Mouse (Mus musculus): ENCODE data around the gene Neurod1. TPM values are rescaled to one million over a fixed set of nuclear protein-coding genes. Genes with fewer than 3 reads are reported as not detected.

The Neurod1 gene
- polyA plus RNA-seq, 1 experiment from 2014 or later = not detected

DNA sequence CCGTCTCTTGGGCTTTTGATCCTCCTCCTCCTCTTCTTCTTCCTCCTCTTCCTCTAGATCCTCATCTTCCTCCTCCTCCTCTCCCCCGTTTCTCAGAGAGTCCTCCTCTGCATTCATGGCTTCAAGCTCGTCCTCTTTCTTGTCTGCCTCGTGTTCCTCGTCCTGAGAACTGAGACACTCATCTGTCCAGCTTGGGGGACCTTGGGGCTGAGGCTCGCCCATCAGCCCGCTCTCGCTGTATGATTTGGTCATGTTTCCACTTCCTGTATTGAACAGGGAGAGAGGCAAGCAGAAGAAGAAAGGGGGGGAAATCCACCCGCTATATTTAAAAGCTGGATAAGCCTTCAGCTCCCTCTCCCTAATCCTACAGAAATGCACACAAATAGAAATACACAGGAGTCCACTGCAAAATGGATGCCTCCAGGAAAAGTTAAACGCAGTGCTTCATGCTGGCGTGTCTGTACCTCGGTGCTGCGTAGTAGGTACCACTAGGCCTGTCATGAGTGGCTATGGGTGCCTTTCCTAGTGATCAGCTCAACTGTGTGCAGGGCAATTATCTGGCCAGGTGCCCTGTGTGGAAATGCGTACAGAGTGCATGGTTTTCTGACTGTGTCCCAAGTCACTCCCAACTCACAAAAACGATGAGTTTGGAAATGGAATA lies 1.6 kb downstream of the Neurod1 start:
- no peaks in the 10 kb centered on the region for H3K4me1 ChIP-seq (replicated peaks; ENCODE audit: insufficient read depth, low read length)
- H3K4me3 ChIP-seq (replicated peaks; ENCODE audit: low read depth, low read length) = no peak overlapping the region
- peaks cover 68% of the 10 kb centered on the region for H3K27me3 ChIP-seq (ENCODE audit: insufficient read depth, low read length)
- TF ChIP-seq CTCF (IDR thresholded peaks at IDR 0.05; ENCODE audit: low read depth) = no peak
- ATAC-seq (replicated peaks; ENCODE audit: low FRiP score, low read depth) (no peak), DNase-seq (ENCODE audit: low spot score) (no peak)
- H3K36me3 ChIP-seq (ENCODE audit: insufficient read depth, low read length) = no peaks in the 10 kb centered on the region
- no peaks in the 10 kb centered on the region for H3K9me3 ChIP-seq (replicated peaks; ENCODE audit: low read length)
- H3K4me2 ChIP-seq (ENCODE audit: low read length) = no peak overlapping the region
- no peak overlapping the region for H3K9ac ChIP-seq (ENCODE audit: low read depth, low read length)
- H3K27ac ChIP-seq = no peak overlapping the region
- 13% methylated on average over 15 of the region's 15 CpGs for WGBS

DNA sequence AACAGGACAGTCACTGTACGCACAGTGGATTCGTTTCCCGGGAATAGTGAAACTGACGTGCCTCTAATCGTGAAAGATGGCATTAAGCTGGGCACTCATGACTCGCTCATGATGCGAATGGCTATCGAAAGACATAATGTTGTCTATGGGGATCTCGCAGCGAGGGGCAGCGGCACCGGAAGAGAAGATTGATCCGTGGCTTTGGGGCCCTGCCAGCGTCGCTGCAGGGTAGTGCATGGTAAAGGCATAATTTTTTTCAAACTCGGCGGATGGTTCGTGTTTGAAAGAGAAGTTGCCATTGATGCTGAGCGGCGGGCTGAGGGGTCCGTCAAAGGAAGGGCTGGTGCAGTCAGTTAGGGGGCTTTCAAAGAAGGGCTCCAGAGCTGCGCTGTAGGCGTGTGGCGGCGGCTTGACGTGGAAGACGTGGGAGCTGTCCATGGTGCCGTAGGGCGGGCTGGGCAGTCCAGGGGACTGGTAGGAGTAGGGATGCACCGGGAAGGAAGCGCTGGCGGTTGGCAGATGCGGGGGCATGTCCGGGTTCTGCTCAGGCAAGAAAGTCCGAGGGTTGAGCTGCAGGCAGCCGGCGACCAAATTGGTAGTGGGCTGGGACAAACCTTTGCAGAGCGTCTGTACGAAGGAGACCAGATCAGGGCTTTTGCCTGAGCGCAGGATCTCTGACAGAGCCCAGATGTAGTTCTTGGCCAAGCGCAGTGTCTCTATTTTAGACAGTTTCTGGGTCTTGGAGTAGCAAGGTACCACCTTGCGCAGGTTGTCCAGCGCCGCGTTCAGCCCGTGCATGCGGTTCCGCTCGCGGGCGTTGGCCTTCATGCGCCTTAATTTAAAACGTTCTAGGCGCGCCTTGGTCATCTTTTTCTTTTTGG lies 2.4 kb downstream of the Neurod1 start:
- H3K4me2 ChIP-seq (ENCODE audit: low read length) = peak overlapping the region; percentile 56
- DNase-seq (ENCODE audit: low spot score) = peak; percentile 92
- H3K27me3 ChIP-seq (ENCODE audit: insufficient read depth, low read length) = peaks cover 60% of the 10 kb centered on the region
- 5% methylated on average over 55 of the region's 55 CpGs for WGBS
- H3K4me1 ChIP-seq (replicated peaks; ENCODE audit: insufficient read depth, low read length) = no peaks in the 10 kb centered on the region
- no peak overlapping the region for H3K27ac ChIP-seq
- no peak for TF ChIP-seq CTCF (IDR thresholded peaks at IDR 0.05; ENCODE audit: low read depth)
- no peak overlapping the region for H3K9ac ChIP-seq (ENCODE audit: low read depth, low read length)
- H3K4me3 ChIP-seq (replicated peaks; ENCODE audit: low read depth, low read length) = peak overlapping the region; percentile 26
- peak; percentile 92 for ATAC-seq (replicated peaks; ENCODE audit: low FRiP score, low read depth)
- no peaks in the 10 kb centered on the region for H3K9me3 ChIP-seq (replicated peaks; ENCODE audit: low read length)
- no peaks in the 10 kb centered on the region for H3K36me3 ChIP-seq (ENCODE audit: insufficient read depth, low read length)

DNA sequence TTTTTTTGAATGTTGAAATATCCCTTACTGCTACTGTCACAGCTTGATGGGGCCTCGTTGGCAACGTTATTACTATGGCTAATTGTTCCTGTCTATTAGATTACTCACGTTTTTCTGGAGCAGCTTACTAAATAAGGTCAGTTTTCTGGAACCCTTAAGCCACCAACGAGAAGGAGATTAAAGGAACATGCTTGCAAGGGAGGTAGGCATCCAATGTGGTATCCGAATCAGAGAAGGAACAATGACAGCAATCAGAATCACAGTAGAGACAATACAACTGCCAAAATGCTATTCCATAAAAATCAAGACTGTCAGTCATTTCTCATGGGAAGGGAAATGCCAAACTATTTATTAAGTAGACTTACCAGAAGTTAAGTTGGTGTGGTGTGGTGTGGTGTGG lies 5.1 kb downstream of the Neurod1 start:
- no peaks in the 10 kb centered on the region for H3K36me3 ChIP-seq (ENCODE audit: insufficient read depth, low read length)
- TF ChIP-seq CTCF (IDR thresholded peaks at IDR 0.05; ENCODE audit: low read depth) = no peak
- 46% methylated on average over 5 of the region's 5 CpGs for WGBS
- H3K9ac ChIP-seq (ENCODE audit: low read depth, low read length) = no peak overlapping the region
- H3K4me3 ChIP-seq (replicated peaks; ENCODE audit: low read depth, low read length) = no peak overlapping the region
- no peaks in the 10 kb centered on the region for H3K4me1 ChIP-seq (replicated peaks; ENCODE audit: insufficient read depth, low read length)
- no peaks in the 10 kb centered on the region for H3K9me3 ChIP-seq (replicated peaks; ENCODE audit: low read length)
- H3K27ac ChIP-seq = no peak overlapping the region
- no peak overlapping the region for H3K4me2 ChIP-seq (ENCODE audit: low read length)
- ATAC-seq (replicated peaks; ENCODE audit: low FRiP score, low read depth) = no peak
- DNase-seq (ENCODE audit: low spot score) = no peak
- peaks cover 33% of the 10 kb centered on the region for H3K27me3 ChIP-seq (ENCODE audit: insufficient read depth, low read length)

DNA sequence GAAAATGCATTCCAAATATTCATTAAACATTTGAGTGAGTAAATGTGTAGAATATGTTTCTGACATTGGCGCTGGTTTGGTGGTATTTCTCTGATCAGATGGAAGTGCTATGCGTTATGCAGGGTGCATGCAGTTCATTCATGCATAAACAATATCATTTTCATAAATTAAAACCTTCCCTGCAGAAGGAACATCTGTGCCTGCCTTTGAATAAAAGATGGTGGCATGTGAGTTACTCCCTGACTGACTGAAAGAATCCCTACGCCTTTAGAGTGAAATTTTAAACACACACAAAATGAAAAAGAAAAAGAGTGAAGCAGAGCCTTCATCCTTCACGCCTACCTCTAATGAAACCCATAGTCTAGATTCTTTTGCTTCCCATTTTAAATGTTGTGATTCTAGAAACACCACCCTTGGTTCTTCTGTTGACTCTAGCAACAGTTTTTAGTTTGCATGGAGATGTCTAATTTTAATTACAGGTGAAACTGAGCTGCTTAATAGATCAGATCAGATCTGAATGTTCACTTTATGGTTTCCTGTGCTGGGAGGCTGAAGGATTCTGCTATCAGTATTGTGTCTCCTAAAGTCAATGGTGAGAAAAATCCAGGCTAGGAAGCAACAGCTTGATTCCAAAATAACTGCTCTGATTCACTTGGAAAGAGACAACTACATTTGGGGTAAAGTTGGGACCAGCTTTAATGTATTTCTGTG lies 5.7 kb downstream of the Neurod1 start:
- 73% methylated on average over 4 of the region's 4 CpGs for WGBS
- TF ChIP-seq CTCF (IDR thresholded peaks at IDR 0.05; ENCODE audit: low read depth) = no peak

DNA sequence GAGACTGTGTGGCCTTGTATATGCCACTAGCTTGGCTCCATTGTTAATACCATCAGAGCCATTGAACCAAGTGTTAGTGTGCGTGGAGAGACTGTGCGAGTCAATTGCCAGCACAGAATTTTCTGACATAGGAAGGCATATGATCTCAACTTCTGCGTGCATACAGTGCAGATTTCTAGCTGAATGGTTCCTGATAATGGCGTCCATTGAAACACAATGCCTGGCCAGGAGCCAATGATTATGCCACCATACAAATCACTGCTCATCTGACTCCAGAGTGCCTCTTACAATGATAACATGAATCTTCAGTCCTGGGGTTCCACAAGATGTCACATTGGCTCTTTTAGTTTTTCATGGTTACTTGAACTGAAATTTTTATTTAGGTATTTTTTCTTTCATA lies 7.2 kb downstream of the Neurod1 start:
- no peaks in the 10 kb centered on the region for H3K4me1 ChIP-seq (replicated peaks; ENCODE audit: insufficient read depth, low read length)
- no peaks in the 10 kb centered on the region for H3K36me3 ChIP-seq (ENCODE audit: insufficient read depth, low read length)
- H3K27me3 ChIP-seq (ENCODE audit: insufficient read depth, low read length) = peaks cover 13% of the 10 kb centered on the region
- no peak overlapping the region for H3K27ac ChIP-seq
- no peak for TF ChIP-seq CTCF (IDR thresholded peaks at IDR 0.05; ENCODE audit: low read depth)
- DNase-seq (ENCODE audit: low spot score) = no peak
- no peak overlapping the region for H3K4me3 ChIP-seq (replicated peaks; ENCODE audit: low read depth, low read length)
- ATAC-seq (replicated peaks; ENCODE audit: low FRiP score, low read depth) = no peak
- no peak overlapping the region for H3K9ac ChIP-seq (ENCODE audit: low read depth, low read length)
- no peak overlapping the region for H3K4me2 ChIP-seq (ENCODE audit: low read length)
- 71% methylated on average over 4 of the region's 4 CpGs for WGBS
- H3K9me3 ChIP-seq (replicated peaks; ENCODE audit: low read length) = no peaks in the 10 kb centered on the region

More for the DNA sequence above, 5.7 kb downstream of the Neurod1 start:
- Histone ChIP-seq H3K36me3 (ENCODE audit: insufficient read depth, low read length) (no peaks in the 10 kb centered on the region), H3K27ac (no peak overlapping the region), H3K27me3 (ENCODE audit: insufficient read depth, low read length) (peaks cover 27% of the 10 kb centered on the region), H3K9ac (ENCODE audit: low read depth, low read length) (no peak overlapping the region), H3K4me3 (replicated peaks; ENCODE audit: low read depth, low read length) (no peak overlapping the region), H3K4me1 (replicated peaks; ENCODE audit: insufficient read depth, low read length) (no peaks in the 10 kb centered on the region), H3K9me3 (replicated peaks; ENCODE audit: low read length) (no peaks in the 10 kb centered on the region), H3K4me2 (ENCODE audit: low read length) (no peak overlapping the region)
- ATAC-seq (replicated peaks; ENCODE audit: low FRiP score, low read depth) (no peak), DNase-seq (ENCODE audit: low spot score) (no peak)

DNA sequence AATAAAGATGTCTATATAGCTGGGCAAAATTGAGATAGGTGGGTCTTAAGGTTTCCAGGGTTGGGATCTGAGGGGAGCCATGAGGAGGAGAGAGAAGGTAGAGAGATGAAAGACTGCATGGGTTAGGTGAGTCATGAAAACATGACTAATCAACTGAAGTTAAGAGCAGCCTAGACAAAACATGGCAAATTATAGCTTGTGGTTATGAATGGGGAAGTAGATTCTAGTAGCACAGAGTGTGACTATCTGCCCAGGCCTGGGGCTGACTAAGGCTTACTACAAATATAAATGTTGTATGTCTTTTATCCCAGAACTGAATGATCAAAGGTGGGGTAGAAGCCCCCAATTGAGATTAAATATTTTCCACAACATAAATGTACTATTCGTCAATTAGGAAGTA lies 9.4 kb downstream of the Neurod1 start:
- DNase-seq (ENCODE audit: low spot score) (no peak), ATAC-seq (replicated peaks; ENCODE audit: low FRiP score, low read depth) (no peak)
- H3K4me3 ChIP-seq (replicated peaks; ENCODE audit: low read depth, low read length) = no peak overlapping the region
- no peak for TF ChIP-seq CTCF (IDR thresholded peaks at IDR 0.05; ENCODE audit: low read depth)
- H3K36me3 ChIP-seq (ENCODE audit: insufficient read depth, low read length) = no peaks in the 10 kb centered on the region
- WGBS = 79% methylated on average over 1 of the region's 1 CpGs
- no peaks in the 10 kb centered on the region for H3K4me1 ChIP-seq (replicated peaks; ENCODE audit: insufficient read depth, low read length)
- no peak overlapping the region for H3K4me2 ChIP-seq (ENCODE audit: low read length)
- H3K9me3 ChIP-seq (replicated peaks; ENCODE audit: low read length) = no peaks in the 10 kb centered on the region
- H3K9ac ChIP-seq (ENCODE audit: low read depth, low read length) = no peak overlapping the region
- no peak overlapping the region for H3K27ac ChIP-seq
- H3K27me3 ChIP-seq (ENCODE audit: insufficient read depth, low read length) = no peaks in the 10 kb centered on the region
